Mouse (Mus musculus): ENCODE data around the gene Cog1. TPM values are rescaled to one million over a fixed set of nuclear protein-coding genes. Genes with fewer than 3 reads are reported as not detected.
A peak's percentile ranks its signal among the peaks of the same experiment; 100 is the strongest.
"Not testable (repeated sequence)": the region's sequence is repeated elsewhere in the genome, so short reads cannot be mapped to it uniquely, and the experiment has no call there.

The Cog1 gene
- total RNA-seq, 2 experiments from 2014 or later: 19.9 to 21.8 TPM

- DNase-seq (ENCODE audit: low spot score): no peak
Measured at GRCm38 (mm10) chr11:113631862-113632261, 17.1 kb upstream of the Cog1 start.

GRCm38 (mm10) chr11:113632303-113632702 lies 16.7 kb upstream of the Cog1 start:
- no peak for DNase-seq (ENCODE audit: low spot score)

GRCm38 (mm10) chr11:113633398-113633797 lies 15.6 kb upstream of the Cog1 start:
- no peak for DNase-seq (ENCODE audit: low spot score)

GRCm38 (mm10) chr11:113634699-113635121 lies 14.3 kb upstream of the Cog1 start:
- no peak for DNase-seq (ENCODE audit: low spot score)

- no peak for DNase-seq (ENCODE audit: low spot score)
Measured at GRCm38 (mm10) chr11:113638680-113639079, 10.3 kb upstream of the Cog1 start.

GRCm38 (mm10) chr11:113645181-113645580 lies 3.8 kb upstream of the Cog1 start:
- DNase-seq (ENCODE audit: low spot score): no peak

GRCm38 (mm10) chr11:113648152-113648551 lies 817 bp upstream of the Cog1 start:
- DNase-seq (ENCODE audit: low spot score): peak; percentile 75

GRCm38 (mm10) chr11:113649353-113650210 lies 613 bp downstream of the Cog1 start, which contains the start of gene Slc39a11:
Gene Slc39a11 (minus strand): TSS chr11:113650079.
- peak; percentile 52 for DNase-seq (ENCODE audit: low spot score)

- no peak for DNase-seq (ENCODE audit: low spot score)
Measured at GRCm38 (mm10) chr11:113651206-113651906, 2.4 kb downstream of the Cog1 start.

- no peak for DNase-seq (ENCODE audit: low spot score)
Measured at GRCm38 (mm10) chr11:113651907-113652273, 2.9 kb downstream of the Cog1 start.

GRCm38 (mm10) chr11:113652516-113652915 lies 3.5 kb downstream of the Cog1 start:
- no peak for DNase-seq (ENCODE audit: low spot score)

- no peak for DNase-seq (ENCODE audit: low spot score)
Measured at GRCm38 (mm10) chr11:113654105-113654504, 5.1 kb downstream of the Cog1 start.

GRCm38 (mm10) chr11:113654561-113655270 lies 5.7 kb downstream of the Cog1 start:
- DNase-seq (ENCODE audit: low spot score): no peak

GRCm38 (mm10) chr11:113656511-113656932 lies 7.6 kb downstream of the Cog1 start:
- DNase-seq (ENCODE audit: low spot score): no peak

GRCm38 (mm10) chr11:113657221-113657620 lies 8.3 kb downstream of the Cog1 start:
- DNase-seq (ENCODE audit: low spot score): no peak

GRCm38 (mm10) chr11:113658319-113658718 lies 9.3 kb downstream of the Cog1 start:
- no peak for DNase-seq (ENCODE audit: low spot score)

GRCm38 (mm10) chr11:113658763-113659162 lies 9.8 kb downstream of the Cog1 start:
- no peak for DNase-seq (ENCODE audit: low spot score)

GRCm38 (mm10) chr11:113660213-113660612 lies 11.2 kb downstream of the Cog1 start:
- DNase-seq (ENCODE audit: low spot score): not testable (repeated sequence)

GRCm38 (mm10) chr11:113660940-113661339 lies 12.0 kb downstream of the Cog1 start:
- DNase-seq (ENCODE audit: low spot score): peak; percentile 45

- no peak for DNase-seq (ENCODE audit: low spot score)
Measured at GRCm38 (mm10) chr11:113661835-113662351, 12.9 kb downstream of the Cog1 start.

- DNase-seq (ENCODE audit: low spot score): no peak
Measured at GRCm38 (mm10) chr11:113664279-113664678, 15.3 kb downstream of the Cog1 start.

- no peak for DNase-seq (ENCODE audit: low spot score)
Measured at GRCm38 (mm10) chr11:113666205-113666604, 17.2 kb downstream of the Cog1 start.
